ENCODE assay signal across 8 mouse cellular contexts in the genomic region with DNA sequence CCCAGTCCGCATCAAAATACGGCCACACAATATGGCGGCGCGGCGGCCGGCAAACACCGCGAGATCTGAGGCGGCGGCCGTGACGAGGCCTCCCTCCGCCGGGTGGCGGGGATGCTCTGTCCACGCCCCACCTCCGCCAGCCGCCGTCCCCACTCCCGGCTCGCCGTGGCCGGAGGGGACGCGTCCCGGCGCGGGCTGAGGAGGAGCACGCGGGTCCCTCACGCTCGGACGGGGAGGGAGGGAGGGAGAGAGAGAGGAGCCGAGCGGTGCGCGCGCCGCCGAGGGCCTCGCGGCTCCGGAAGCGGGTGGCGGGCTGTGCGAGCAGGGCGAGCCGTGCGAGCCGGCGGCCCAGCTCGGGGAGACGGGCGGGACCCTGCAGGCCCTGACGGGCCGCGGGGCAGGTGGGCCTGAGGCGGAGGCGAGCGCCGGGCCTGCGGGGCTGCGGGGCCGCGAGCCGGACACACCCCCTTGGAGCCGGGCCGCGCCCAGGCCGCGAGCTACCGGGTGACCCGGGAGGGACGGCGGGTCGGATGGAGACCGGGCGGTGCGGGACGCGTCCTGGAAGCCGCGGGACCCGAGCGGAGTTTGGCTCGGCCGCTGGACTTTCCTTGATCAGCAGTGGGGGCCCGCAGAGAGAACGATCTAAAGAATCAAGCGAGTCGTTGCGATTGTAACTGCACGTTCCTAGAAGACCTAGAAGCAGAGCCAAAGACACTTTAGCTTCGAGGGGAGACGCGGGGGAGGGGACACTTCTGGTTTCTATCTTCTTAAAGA. TPM values are rescaled to one million over a fixed set of nuclear protein-coding genes. Genes with fewer than 3 reads are reported as not detected.
A peak's percentile ranks its signal among the peaks of the same experiment; 100 is the strongest.
DNase-seq lines count a peak whose midpoint lies in the region; ATAC-seq and TF ChIP-seq lines count a peak whose summit lies in the region.

A gene (minus strand): TSS at position 3 of the 774 bp plus-strand sequence.

- H3K9me3 ChIP-seq in embryonic facial prominence, embryonic 13.5 days = no peaks in the 10 kb centered on the region
- H3K9me3 ChIP-seq in limb, embryonic 13.5 days = no peaks in the 10 kb centered on the region
- no peaks in the 10 kb centered on the region for H3K9me3 ChIP-seq in midbrain, embryonic 16.5 days (replicated peaks; ENCODE audit: control insufficient read depth, low read length, poor library complexity, severe bottlenecking)

- H3K79me2 ChIP-seq in heart, adult 2 months (replicated peaks; ENCODE audit: control insufficient read depth, insufficient read depth, low read length) = peaks cover 5% of the 10 kb centered on the region

- under 1% methylated on average over 88 of the region's 97 CpGs for WGBS in embryonic facial prominence, embryonic 13.5 days
- WGBS in heart, adult 2 months = under 1% methylated on average over 91 of the region's 97 CpGs
- under 1% methylated on average over 67 of the region's 97 CpGs for WGBS in limb, embryonic 13.5 days
- WGBS in midbrain, embryonic 16.5 days = under 1% methylated on average over 70 of the region's 97 CpGs

- peak within 1 kb of the TSS; percentile 99 for H3K9ac ChIP-seq in embryonic facial prominence, embryonic 13.5 days
- peak within 1 kb of the TSS; percentile 99 for H3K9ac ChIP-seq in heart, adult 2 months (ENCODE audit: low read depth, low read length)
- peak within 1 kb of the TSS; percentile 96 for H3K9ac ChIP-seq in limb, embryonic 13.5 days
- peak within 1 kb of the TSS; percentile 100 for H3K9ac ChIP-seq in midbrain, embryonic 16.5 days (ENCODE audit: low read depth, low read length)

- DNase-seq in 3134 (ENCODE audit: extremely low read depth, insufficient read length, low spot score) = peak; percentile 86
- peak; percentile 95 to 96 for DNase-seq in adrenal gland, postnatal 36 days
- peak; percentile 95 for DNase-seq in heart, adult 2 months
- DNase-seq in kidney, adult 8-10 months = peak; percentile 91 to 92
- peak; percentile 85 to 93 for DNase-seq in spleen, postnatal 10 days (ENCODE audit: low spot score in 2 of 2)

- peak; percentile 95 for ATAC-seq in embryonic facial prominence, embryonic 13.5 days (ENCODE audit: insufficient number of reproducible peaks, insufficient read depth, low FRiP score, low TSS enrichment, low read depth)
- peak; percentile 98 for ATAC-seq in limb, embryonic 13.5 days (ENCODE audit: low FRiP score, low read depth)
- peak; percentile 97 for ATAC-seq in midbrain, embryonic 16.5 days

- no peak for TF ChIP-seq EP300 in heart, adult 2 months (IDR thresholded peaks at IDR 0.05; ENCODE audit: insufficient read depth, low read depth, low read length)

- intact Hi-C loops in heart, adult 2 months (cut with DNase I) = loop anchor here (5.0 to 10.0 kb wide), 3 partner anchors 44 to 272 kb away; a partner anchor contains a TSS

- peak within 1 kb of the TSS; percentile 79 for H3K4me2 ChIP-seq in embryonic facial prominence, embryonic 13.5 days
- peak within 1 kb of the TSS; percentile 85 for H3K4me2 ChIP-seq in limb, embryonic 13.5 days (replicated peaks)
- peak within 1 kb of the TSS; percentile 88 for H3K4me2 ChIP-seq in midbrain, embryonic 16.5 days (ENCODE audit: low read length)

- 0 out of 2 replicates have a peak, but pooled peaks cover under 1% of the 10 kb centered on the region for H3K36me3 ChIP-seq in embryonic facial prominence, embryonic 13.5 days
- peaks cover 10% of the 10 kb centered on the region for H3K36me3 ChIP-seq in heart, adult 2 months (ENCODE audit: control insufficient read depth, insufficient read depth, low read length)
- H3K36me3 ChIP-seq in limb, embryonic 13.5 days = no peaks in the 10 kb centered on the region
- no peaks in the 10 kb centered on the region for H3K36me3 ChIP-seq in midbrain, embryonic 16.5 days (ENCODE audit: control insufficient read depth, insufficient read depth, low read length)

- TF ChIP-seq POLR2A in heart, adult 2 months (IDR thresholded peaks at IDR 0.05; ENCODE audit: insufficient read depth, low read depth, low read length) = no peak; the same call in 1 of the 2 replicates

- H3K4me1 ChIP-seq in embryonic facial prominence, embryonic 13.5 days = peaks cover 16% of the 10 kb centered on the region
- peaks cover 1% of the 10 kb centered on the region; the same call in 1 of the 2 replicates for H3K4me1 ChIP-seq in heart, adult 2 months (ENCODE audit: control insufficient read depth, insufficient read depth, low read length)
- peaks cover 28% of the 10 kb centered on the region for H3K4me1 ChIP-seq in limb, embryonic 13.5 days
- H3K4me1 ChIP-seq in midbrain, embryonic 16.5 days (ENCODE audit: control insufficient read depth, insufficient read depth, low read length) = peaks cover 23% of the 10 kb centered on the region

- H3K27me3 ChIP-seq in embryonic facial prominence, embryonic 13.5 days = no peaks in the 10 kb centered on the region
- no peaks in the 10 kb centered on the region for H3K27me3 ChIP-seq in heart, adult 2 months (ENCODE audit: control insufficient read depth, insufficient read depth, low read length)
- no peaks in the 10 kb centered on the region for H3K27me3 ChIP-seq in limb, embryonic 13.5 days
- no peaks in the 10 kb centered on the region for H3K27me3 ChIP-seq in midbrain, embryonic 16.5 days (ENCODE audit: control insufficient read depth, insufficient read depth, low read depth, low read length)

- peak within 1 kb of the TSS; percentile 71 for H3K4me3 ChIP-seq in embryonic facial prominence, embryonic 13.5 days
- H3K4me3 ChIP-seq in heart, adult 2 months = peak within 1 kb of the TSS; percentile 79
- H3K4me3 ChIP-seq in limb, embryonic 13.5 days = peak within 1 kb of the TSS; percentile 93
- peak within 1 kb of the TSS; percentile 92 for H3K4me3 ChIP-seq in midbrain, embryonic 16.5 days (ENCODE audit: low read depth, low read length)

- TF ChIP-seq CTCF in heart, adult 2 months (IDR thresholded peaks at IDR 0.05) = no peak

- peak within 1 kb of the TSS; percentile 99 for H3K27ac ChIP-seq in embryonic facial prominence, embryonic 13.5 days
- H3K27ac ChIP-seq in heart, adult 2 months = peak within 1 kb of the TSS; percentile 84
- H3K27ac ChIP-seq in limb, embryonic 13.5 days = peak within 1 kb of the TSS; percentile 99
- H3K27ac ChIP-seq in midbrain, embryonic 16.5 days (ENCODE audit: low read length) = peak within 1 kb of the TSS; percentile 98

RNA-seq across cellular contexts. Expression of the gene that starts here (rescaled TPM):
- 10 to 100 TPM; 51.2 to 51.7 TPM for total RNA-seq in adrenal gland, postnatal 36 days (2021)
- 28.7 and 28.8 TPM in 2 replicates for polyA plus RNA-seq in embryonic facial prominence, embryonic 13.5 days (2015; fragmentation: Nextera tagmentation; extraction: Ambion mirVana)
- 10 to 100 TPM; 46.4 to 50.4 TPM for total RNA-seq in heart, adult 2 months (2021)
- 32.2 and 54.3 TPM in 2 replicates for polyA plus RNA-seq in heart, adult 2 months (2012; rRNA removed)
- 29.7 and 30.4 TPM in 2 replicates for polyA plus RNA-seq in limb, embryonic 13.5 days (2015; fragmentation: Nextera tagmentation; extraction: Ambion mirVana)
- polyA plus RNA-seq in midbrain, embryonic 16.5 days (2015; fragmentation: Nextera tagmentation; extraction: Ambion mirVana) = 11.6 and 13.3 TPM in 2 replicates

Comparison
In these comparisons a context has a peak if more than half of its experiments do, and no peak if none do; other contexts are left out.
1. Peak in every context shown above with its lines: DNase-seq, ATAC-seq, H3K4me3 ChIP-seq and H3K27ac ChIP-seq.